Mouse (Mus musculus) layer of hippocampus, postnatal 10 days (tissue): ENCODE measurements around the gene Gabarap. TPM values are rescaled to one million over a fixed set of nuclear protein-coding genes. Genes with fewer than 3 reads are reported as not detected.

Source experiments
- microRNA-seq, 2 experiments: library from miRNA; unstranded; fragments of <30 nt; microRNA quantifications; one replicate each; pipeline ENCODE4 v1.2.0; 2021
- total RNA-seq, 2 experiments: library from RNA; stranded (reverse); gene quantifications; 2 replicates each; pipeline ENCODE4 v1.2.3; 2021

Gene Gabarap
- total RNA-seq, 2 experiments from 2014 or later, result 256 to 267 TPM

Small RNA genes lying within 50 kb of the gene (microRNA-seq; reads per million reads assigned to microRNA genes)
- 0.22 to 0.39 reads per million in 2 experiments for gene Gm44349
- gene Mir324, result 7,935 to 11,302 reads per million in 2 experiments

Other genes starting within 250 kb of the Gabarap start
- 10 to 100 TPM; 55.6 to 59.4 TPM for gene Polr2a, start 232.5 kb upstream of the Gabarap start, total RNA-seq
- under 1 TPM in 1 of 2 experiments, not detected in 1; 0.22 TPM for gene Slc35g3, start 229.2 kb upstream of the Gabarap start, total RNA-seq
- gene Zbtb4, start 225.2 kb upstream of the Gabarap start, total RNA-seq, result 10 to 100 TPM; 69.7 to 72.8 TPM
- gene Chrnb1, start 195.2 kb upstream of the Gabarap start, total RNA-seq, result 1 to 10 TPM; 1.1 to 1.6 TPM
- 10 to 100 TPM; 26.8 to 26.9 TPM for gene Fgf11, start 189.3 kb upstream of the Gabarap start, total RNA-seq
- gene Tmem102, start 185.5 kb upstream of the Gabarap start, total RNA-seq, result not detected
- not detected for gene Gm39566, start 175.8 kb upstream of the Gabarap start, total RNA-seq
- gene Spem2, start 172.7 kb upstream of the Gabarap start, total RNA-seq, result not detected
- under 1 TPM; 0.34 to 0.54 TPM for gene Spem1, start 169.0 kb upstream of the Gabarap start, total RNA-seq
- gene Nlgn2, start 153.4 kb upstream of the Gabarap start, total RNA-seq, result 100 to 1,000 TPM; 227 to 245 TPM
- gene Tmem256, start 152.6 kb upstream of the Gabarap start, total RNA-seq, result 100 to 1,000 TPM; 148 to 153 TPM
- gene Plscr3, start 144.8 kb upstream of the Gabarap start, total RNA-seq, result 10 to 100 TPM; 31.2 to 37.7 TPM
- gene Tnk1, start 132.4 kb upstream of the Gabarap start, total RNA-seq, result under 1 TPM in 1 of 2 experiments, not detected in 1; 0.25 TPM
- gene Tmem95, start 113.1 kb upstream of the Gabarap start, total RNA-seq, result not detected
- under 1 TPM; 0.85 TPM for gene Kctd11, start 109.7 kb upstream of the Gabarap start, total RNA-seq
- under 1 TPM; 0.16 to 0.21 TPM for gene Acap1, start 95.6 kb upstream of the Gabarap start, total RNA-seq
- 1 to 10 TPM; 2.4 to 2.5 TPM for gene 2810408A11Rik, start 90.2 kb upstream of the Gabarap start, total RNA-seq
- gene Neurl4, start 90.1 kb upstream of the Gabarap start, total RNA-seq, result 100 to 1,000 TPM; 127 to 146 TPM
- 10 to 100 TPM; 27.8 to 30.2 TPM for gene Gps2, start 77.3 kb upstream of the Gabarap start, total RNA-seq
- 100 to 1,000 TPM; 479 to 501 TPM for gene Eif5a, start 69.2 kb upstream of the Gabarap start, total RNA-seq
- 1 to 10 TPM; 9.2 to 9.5 TPM for gene Ybx2, start 55.3 kb upstream of the Gabarap start, total RNA-seq
- 1 to 10 TPM; 1.7 to 2.0 TPM for gene Slc2a4, start 43.0 kb upstream of the Gabarap start, total RNA-seq
- gene Cldn7, start 26.4 kb upstream of the Gabarap start, total RNA-seq, result not detected
- gene Ctdnep1, start 10.0 kb upstream of the Gabarap start, total RNA-seq, result 100 to 1,000 TPM; 101 to 105 TPM
- gene Elp5, start 8.6 kb upstream of the Gabarap start, total RNA-seq, result 10 to 100 TPM; 98.0 to 99.5 TPM
- gene Phf23, start 4.6 kb downstream of the Gabarap start, total RNA-seq, result 10 to 100 TPM; 40.1 to 43.7 TPM
- 10 to 100 TPM; 26.1 to 38.9 TPM for gene Dvl2, start 9.5 kb downstream of the Gabarap start, total RNA-seq
- 10 to 100 TPM; 55.7 to 57.6 TPM for gene Acadvl, start 24.3 kb downstream of the Gabarap start, total RNA-seq
- gene Dlg4, start 25.8 kb downstream of the Gabarap start, total RNA-seq, result 100 to 1,000 TPM; 705 to 717 TPM
- gene Asgr1, start 62.9 kb downstream of the Gabarap start, total RNA-seq, result 1 to 10 TPM; 1.2 to 1.3 TPM
- gene Asgr2, start 101.5 kb downstream of the Gabarap start, total RNA-seq, result not detected
- gene Mgl2, start 139.2 kb downstream of the Gabarap start, total RNA-seq, result under 1 TPM; 0.67 to 0.69 TPM
- 1 to 10 TPM; 1.2 to 1.4 TPM for gene Clec10a, start 165.1 kb downstream of the Gabarap start, total RNA-seq
- 10 to 100 TPM; 32.8 to 39.6 TPM for gene Slc16a11, start 221.6 kb downstream of the Gabarap start, total RNA-seq
- gene Slc16a13, start 229.9 kb downstream of the Gabarap start, total RNA-seq, result 10 to 100 TPM in 1 of 2 experiments, 1 to 10 TPM in 1; 9.2 to 12.1 TPM
- gene Bcl6b, start 238.7 kb downstream of the Gabarap start, total RNA-seq, result 1 to 10 TPM; 4.3 to 7.4 TPM
- gene 0610010K14Rik, start 246.8 kb downstream of the Gabarap start, total RNA-seq, result 10 to 100 TPM; 44.8 to 55.3 TPM
- 1 to 10 TPM; 6.6 to 8.7 TPM for gene Gm21988, start 248.7 kb downstream of the Gabarap start, total RNA-seq
- gene Rnasek, start 248.7 kb downstream of the Gabarap start, total RNA-seq, result 100 to 1,000 TPM; 306 to 350 TPM